Mouse (Mus musculus) left cerebral cortex, adult 2 months (tissue): Measurements from ENCODE around the gene Rln3. TPM values are rescaled to one million over a fixed set of nuclear protein-coding genes. Genes with fewer than 3 reads are reported as not detected.
"Not testable (repeated sequence)": the region's sequence is repeated elsewhere in the genome, so short reads cannot be mapped to it uniquely, and the experiment has no call there.

Experiments used
- DNase-seq, 2 experiments: peaks; one replicate each; pipeline ENCODE4 v3.0.0; 2021 to 2022; ENCODE audit warnings: low spot score in 2 of 2, mixed read lengths in 1 of 2; ENCODE audit errors: extremely low spot score in 1 of 2
- H3K27ac ChIP-seq: fragments of 200-600 bp; 2 replicates; pipeline ENCODE4 v1.8.1; 2022
- H3K4me3 ChIP-seq: fragments of 200-600 bp; 2 replicates; pipeline ENCODE4 v1.8.1; 2022
- CTCF ChIP-seq: fragments of 200-600 bp; IDR thresholded peaks from 2 replicates; pipeline ENCODE4 v1.8.1; 2022; ENCODE audit warnings: antibody characterized with exemption, mild to moderate bottlenecking, moderate library complexity
- intact Hi-C: fragments of 180-260 bp; cut with DNase I; formaldehyde crosslinking; loops from one replicate; pipeline ENCODE4 v1.15.1; 2025
- total RNA-seq, 2 experiments: library from RNA; stranded (reverse); gene quantifications; 2 replicates each; pipeline ENCODE4 v1.2.3; 2021

The Rln3 gene
- total RNA-seq, 2 experiments from 2014 or later, result not detected

DNA sequence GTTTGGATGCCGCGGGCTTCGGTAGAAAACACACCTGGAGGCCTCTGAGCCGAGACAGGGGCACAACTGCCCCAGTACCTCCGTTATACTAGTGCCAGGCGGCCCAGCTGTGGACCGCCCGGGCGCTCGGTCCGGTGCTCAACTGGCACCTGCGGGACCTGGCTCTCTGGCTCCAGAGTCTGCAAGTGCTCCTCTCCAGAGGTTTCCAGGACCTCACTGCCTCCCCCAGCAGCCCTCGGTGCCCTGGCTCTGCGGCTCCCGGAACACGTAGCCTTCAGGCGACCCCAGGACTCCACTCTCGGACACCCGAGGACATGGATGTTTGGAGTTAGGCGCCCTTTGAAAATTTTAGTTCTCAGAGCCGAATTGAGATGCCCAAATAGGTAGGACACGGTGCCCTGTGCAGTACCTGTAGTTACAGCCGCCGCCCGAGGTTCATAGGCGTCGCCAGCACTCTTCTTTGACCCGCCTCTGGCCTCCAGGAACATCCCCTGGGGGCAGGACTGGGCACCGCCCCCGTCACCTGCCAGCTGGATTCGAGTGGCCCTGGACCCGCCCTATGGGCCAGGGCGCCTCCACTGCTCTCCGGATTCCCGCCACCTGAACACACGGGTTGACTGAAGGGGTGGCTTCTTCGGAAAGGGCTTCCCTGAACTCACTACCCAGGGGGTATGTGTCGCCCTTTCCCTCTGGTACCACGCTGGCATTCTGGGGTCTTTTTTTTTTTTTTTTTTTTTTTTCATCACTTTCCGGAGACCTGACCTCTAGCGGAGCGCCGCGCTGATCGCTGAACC, 32.9 kb downstream of the Rln3 start, which contains the start of gene 2210011C24Rik:
Gene 2210011C24Rik, minus strand, starts transcription at position 467 of the 794 bp plus-strand sequence.
- Histone ChIP-seq H3K27ac (no peak within 1 kb of the TSS), H3K4me3 (peak within 1 kb of the TSS; percentile 54)
- intact Hi-C loops, result no loop called here
- no peak for DNase-seq
- TF ChIP-seq CTCF, result no peak

DNA sequence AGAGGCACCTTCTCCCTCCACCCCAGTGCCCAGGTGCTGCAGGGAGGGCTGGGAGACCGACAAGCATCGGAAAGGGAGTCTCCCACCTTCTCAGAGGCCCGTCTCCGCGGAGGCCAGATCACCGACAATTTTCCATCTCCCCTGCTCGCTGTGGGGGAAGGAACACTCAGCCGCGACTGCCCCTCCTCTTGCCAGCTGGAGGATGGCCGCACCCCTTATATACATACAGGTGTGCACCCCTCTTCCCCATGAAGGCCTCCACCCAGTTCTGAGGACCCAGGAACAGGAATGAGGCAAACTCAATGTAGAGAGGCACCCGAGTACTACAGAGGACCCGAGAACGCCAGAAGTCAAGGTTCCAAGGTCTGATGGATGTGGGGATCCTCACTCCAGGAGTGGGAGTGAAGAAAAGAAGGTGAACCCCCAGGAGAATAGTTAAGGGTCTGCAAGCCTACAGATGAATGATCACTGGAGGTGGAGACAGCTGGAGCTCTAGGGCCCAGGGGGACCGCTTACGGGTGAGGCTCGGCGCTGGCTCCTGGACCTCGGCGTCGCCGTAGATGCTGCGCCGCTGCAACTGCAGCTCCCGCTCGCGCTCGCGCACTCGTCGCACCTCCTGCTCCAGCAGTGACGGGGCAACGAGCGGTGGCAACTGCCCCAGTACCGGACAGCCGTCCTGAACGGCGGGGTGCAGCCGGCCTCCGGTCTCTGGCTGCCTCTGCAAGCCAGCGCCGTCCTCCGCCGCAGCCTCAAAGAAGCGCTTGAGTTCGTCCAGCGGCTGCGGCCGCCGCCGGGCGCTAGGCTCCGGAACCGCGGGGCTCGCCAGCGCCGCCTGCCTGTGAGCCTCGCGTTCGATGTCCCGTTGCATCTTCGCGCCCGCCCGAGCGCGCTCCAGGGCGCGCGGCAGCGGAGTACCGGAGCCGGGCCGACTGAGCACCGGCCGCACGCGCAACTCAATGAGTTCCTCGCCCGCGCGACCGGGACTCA, 33.9 kb downstream of the Rln3 start:
- Histone ChIP-seq H3K27ac (no peak overlapping the region), H3K4me3 (peak overlapping the region; percentile 54)
- TF ChIP-seq CTCF, result peak; percentile 83
- peak; percentile 70 to 76 for DNase-seq
- intact Hi-C loops, result no loop called here

DNA sequence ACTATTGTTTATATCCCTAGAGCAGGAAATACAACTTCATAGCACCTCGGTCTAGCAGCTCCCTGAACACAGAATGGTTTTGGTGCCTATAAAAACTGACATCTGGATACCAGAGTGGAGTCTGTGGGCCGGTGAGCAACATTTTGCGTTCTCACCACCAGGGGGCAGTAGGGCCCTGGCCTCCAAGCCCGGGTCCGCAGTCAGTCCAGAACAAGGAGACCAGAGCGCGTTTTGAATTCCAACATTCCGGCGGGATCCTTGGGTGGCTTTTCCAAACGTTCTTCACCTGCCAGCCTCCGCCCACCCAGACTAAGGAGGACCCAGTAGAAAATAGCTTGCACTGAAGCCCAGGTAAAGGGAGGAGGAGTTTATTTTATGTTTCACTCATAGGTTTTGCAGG, 34.9 kb downstream of the Rln3 start:
- intact Hi-C loops, result no loop called here
- peak; percentile 81 to 89 for DNase-seq
- TF ChIP-seq CTCF, result peak; percentile 98
- Histone ChIP-seq H3K4me3 (no peak overlapping the region), H3K27ac (no peak overlapping the region)

DNA sequence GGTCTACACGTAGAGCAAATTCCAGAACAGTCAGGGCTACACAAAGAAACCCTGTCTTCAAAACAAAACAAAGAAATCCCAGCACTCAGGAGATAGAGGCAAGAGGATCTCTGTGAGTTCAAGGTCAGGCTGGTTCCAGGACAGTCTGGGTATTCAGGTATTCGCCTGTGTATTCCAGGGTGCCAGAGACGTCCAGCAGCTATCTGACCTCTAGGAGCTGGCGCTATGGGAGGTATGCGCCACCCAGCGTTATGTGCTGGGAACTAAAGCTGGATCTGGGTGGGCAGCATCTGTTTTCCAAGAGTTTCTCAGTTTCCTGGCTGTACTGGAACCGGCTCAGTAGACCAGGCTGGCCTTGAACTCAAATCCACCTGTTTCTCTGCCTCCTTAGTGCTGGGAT, 36.4 kb downstream of the Rln3 start:
- no peak overlapping the region for H3K27ac ChIP-seq
- intact Hi-C loops, result no loop called here
- H3K4me3 ChIP-seq, result no peak overlapping the region
- DNase-seq, result no peak
- TF ChIP-seq CTCF, result peak; percentile 1

DNA sequence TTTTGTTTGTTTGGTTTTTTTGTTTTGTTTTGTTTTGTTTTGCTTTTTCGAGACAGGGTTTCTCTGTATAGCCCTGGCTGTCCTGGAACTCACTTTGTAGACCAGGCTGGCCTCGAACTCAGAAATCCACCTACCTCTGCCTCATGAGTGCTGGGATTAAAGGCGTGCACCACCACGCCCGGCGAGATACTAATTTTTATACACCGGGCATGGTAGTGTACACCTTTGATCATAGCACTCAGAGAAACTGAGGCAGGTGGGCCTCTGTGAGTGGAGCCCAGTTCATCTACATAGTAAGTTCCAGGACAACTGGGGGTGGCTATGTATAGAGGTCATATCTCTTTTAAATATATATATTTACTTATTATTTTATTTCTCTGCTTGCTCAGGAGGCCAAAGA, 39.3 kb downstream of the Rln3 start:
- intact Hi-C loops, DNase-seq, H3K27ac ChIP-seq, H3K4me3 ChIP-seq: not testable (repeated sequence)

DNA sequence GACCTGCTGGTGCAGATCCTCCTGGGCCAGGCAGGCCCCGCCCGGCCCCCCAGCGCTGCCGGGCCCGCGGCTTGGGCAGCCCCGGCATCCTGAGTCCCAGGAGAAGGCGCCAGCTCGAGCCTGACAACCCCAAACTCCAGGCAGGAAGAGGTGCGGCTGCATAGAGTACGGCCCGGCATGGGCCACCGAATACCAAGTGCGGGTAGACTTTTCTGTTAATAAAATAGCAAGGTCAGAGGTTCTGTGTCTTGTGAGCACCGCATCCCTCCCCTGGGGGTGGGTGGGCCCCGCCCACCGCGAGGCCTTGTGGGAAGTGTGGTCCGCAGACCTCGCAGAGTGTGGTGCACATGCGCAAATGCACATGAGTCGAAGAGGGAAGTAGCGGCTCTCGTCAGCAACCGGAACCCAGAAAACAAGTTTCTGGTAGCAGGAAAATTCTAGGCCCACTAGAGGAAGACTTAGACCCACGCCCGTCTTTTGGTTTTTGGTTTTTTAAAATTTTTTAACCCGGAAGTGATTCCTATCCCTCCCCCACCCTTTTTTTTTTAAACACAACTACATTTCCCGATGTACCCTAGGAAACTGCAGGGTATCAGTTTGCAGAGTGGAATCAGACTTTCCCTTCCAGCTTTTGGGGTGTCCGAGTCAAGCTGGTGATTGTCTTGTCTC, 40.1 kb downstream of the Rln3 start:
- peak overlapping the region; percentile 88 for H3K27ac ChIP-seq
- H3K4me3 ChIP-seq, result peak overlapping the region; percentile 84
- DNase-seq, result peak; percentile 89 to 92
- TF ChIP-seq CTCF, result no peak
- intact Hi-C loops, result no loop called here

DNA sequence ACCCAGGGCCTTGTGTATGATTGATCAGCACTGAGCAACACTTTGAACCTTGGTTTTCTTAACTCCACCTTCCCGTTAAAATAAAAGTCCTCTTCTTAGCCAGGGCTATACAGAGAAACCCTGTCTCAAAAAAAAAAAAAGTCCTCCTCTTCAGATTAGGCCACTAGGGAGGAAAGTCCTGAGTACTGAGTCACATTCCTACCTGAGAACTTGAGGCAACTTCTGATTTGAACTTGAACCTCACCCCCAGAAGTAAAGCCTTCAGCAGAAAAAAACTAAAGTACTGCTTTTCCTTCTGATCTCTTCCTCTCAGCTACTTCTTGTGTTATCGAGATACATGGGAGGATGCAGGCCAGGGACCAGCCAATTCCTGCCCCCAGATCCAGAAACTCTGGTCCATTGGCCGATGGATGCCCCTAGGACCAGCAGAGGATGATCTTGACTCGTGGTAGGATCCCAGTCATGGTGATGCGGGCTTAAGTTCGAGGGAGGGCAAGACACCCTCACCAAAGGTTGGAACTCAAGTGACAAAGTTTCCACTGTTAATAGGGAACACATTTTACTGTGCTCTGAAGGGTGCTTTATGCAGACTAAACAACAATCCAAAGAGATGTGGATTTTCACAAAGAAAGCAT, 41.1 kb downstream of the Rln3 start:
- intact Hi-C loops, result no loop called here
- TF ChIP-seq CTCF, result no peak
- H3K4me3 ChIP-seq, result peak overlapping the region; percentile 84
- no peak for DNase-seq
- H3K27ac ChIP-seq, result peak overlapping the region; percentile 88

DNA sequence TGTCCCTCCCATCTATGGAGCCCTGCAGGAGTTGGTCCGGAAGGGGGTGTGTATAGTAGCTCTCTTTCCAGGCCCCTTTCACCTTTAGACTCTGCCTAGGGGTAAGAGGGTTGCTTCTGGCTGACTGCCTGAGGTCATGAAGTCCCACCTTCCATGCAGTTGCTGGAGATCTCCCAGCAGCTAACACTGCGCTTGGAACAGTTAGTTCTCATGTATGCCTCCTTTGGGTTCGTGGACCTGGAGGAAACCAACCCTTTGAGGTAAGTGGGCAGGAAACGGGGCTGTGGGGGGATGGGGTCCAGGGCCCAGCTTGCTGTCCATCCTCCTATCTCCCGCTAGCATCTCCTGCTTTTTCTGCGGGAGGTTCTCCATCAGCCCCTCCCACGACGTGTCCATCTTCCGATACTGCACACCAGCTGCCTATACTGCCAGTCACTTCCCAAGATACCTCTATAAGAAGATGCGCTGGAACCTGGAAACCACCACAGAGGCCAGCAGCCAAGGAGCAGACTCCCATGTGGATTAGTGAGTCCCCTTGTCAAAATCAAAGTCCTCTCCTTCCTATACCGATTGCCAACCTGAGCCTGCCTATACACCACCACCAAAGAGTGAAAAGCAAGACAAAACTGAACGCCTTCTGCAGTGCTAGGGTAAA, 41.7 kb downstream of the Rln3 start:
- intact Hi-C loops, result no loop called here

DNA sequence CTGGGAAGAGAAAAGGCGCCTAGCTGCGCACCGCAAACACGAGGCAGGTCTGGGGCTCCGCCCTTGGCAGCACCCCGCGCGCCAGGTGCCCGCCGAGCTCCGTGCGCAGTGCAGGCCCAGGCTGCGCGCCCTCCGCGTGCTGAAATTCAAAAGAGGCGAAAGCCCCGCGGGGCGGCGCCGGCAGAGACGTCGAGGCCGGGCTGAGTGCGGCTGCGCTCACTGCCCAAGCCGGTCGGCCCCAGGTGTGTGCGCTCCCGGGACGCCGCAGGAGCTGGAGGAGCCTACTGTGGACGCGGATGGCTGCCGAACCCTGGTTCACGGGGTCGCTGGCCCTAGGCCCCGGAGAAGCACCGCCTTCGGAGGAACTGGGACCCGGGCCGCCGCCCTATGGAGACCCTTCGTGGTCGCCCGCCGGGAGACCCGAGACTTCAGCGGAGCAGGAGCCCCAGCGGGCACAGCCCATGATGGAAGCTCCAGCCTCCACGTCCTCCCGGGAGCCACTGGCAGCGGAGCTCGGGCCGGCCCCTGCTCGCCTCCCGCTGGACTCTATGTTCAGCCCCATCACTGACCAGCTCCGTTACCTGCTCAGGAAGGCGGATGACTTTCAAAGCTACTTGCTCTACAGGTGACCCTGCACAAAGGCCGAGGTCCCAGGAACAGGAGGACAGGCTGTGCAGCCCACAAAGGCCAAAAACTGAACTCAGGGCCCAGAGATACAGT, 43.4 kb downstream of the Rln3 start, which contains the start of gene 1700067K01Rik:
Gene 1700067K01Rik, plus strand, starts transcription at position 222 of the 720 bp plus-strand sequence.
- Histone ChIP-seq H3K4me3 (no peak within 1 kb of the TSS), H3K27ac (no peak within 1 kb of the TSS)
- no peak for TF ChIP-seq CTCF
- intact Hi-C loops, result no loop called here
- DNase-seq, result no peak

More for the DNA sequence above, 41.7 kb downstream of the Rln3 start:
- no peak overlapping the region for H3K27ac ChIP-seq
- no peak for DNase-seq
- no peak overlapping the region for H3K4me3 ChIP-seq
- TF ChIP-seq CTCF, result no peak

DNA sequence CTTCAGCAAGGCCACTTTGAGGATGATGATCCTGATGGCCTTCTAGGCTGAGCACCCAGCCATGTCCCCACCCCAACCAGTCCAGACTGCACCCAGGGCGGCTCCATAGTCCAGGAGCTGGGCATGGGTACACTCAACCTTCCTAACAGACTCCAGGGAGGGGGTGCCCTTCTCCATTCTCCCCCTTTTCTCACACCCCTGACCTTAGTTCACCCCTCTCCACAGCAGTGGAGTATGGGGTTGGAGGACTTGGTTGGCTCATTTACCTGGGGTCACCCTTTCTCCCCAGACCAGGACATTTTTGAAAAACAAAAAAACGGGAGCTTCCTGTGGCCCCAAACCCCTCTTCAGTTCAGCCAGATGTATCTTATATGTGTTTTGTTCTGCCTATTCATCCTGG, 45.0 kb downstream of the Rln3 start:
- intact Hi-C loops, result no loop called here
- no peak for TF ChIP-seq CTCF
- no peak for DNase-seq
- no peak overlapping the region for H3K27ac ChIP-seq
- H3K4me3 ChIP-seq, result no peak overlapping the region
